ENCODE assay signal across 18 mouse cellular contexts in genomic region chr13:17030761-17031160, GRCm38 (mm10).
DNase-seq lines count a peak whose midpoint lies in the region; ATAC-seq lines count a peak whose summit lies in the region.
"Had no signal": no experiment of that assay in that cellular context is flagged by ENCODE, and none has a peak within 500 bp of the region (broad histone marks: within the 10 kb centered on the region; RNA-seq: fewer than 3 reads in every experiment).

No protein-coding gene starts in this region.

- peak; percentile 57 for DNase-seq in CD4-positive helper T cell, adult 2 months (ENCODE audit: low read depth, low spot score)
- DNase-seq in naive thymus-derived CD4-positive, alpha-beta T cell, adult 2 months (ENCODE audit: low read depth): peak; percentile 62
- peak; percentile 9 to 19 for DNase-seq in thymus, postnatal 36 days
- DNase-seq in gastrocnemius, adult 8-10 months (ENCODE audit: low spot score in 2 of 2): no peak
- DNase-seq in kidney, adult 9 months: no peak
- no peak for DNase-seq in layer of hippocampus, adult 9-11 months
- DNase-seq: adrenal gland, postnatal 14 days; cerebellum, adult 18-20 months; cerebellum, adult 9-11 months; cerebellum, postnatal 36 days; forebrain, postnatal 0 days; gastrocnemius, adult 2 months; gastrocnemius, postnatal 36 days; heart, adult 11 months; heart, postnatal 36 days had no signal

- ATAC-seq in CD4-positive, CD25-positive, alpha-beta regulatory T cell, adult 4 months: peak; percentile 71
- ATAC-seq: forebrain, embryonic 13.5 days; forebrain, postnatal 0 days; hindbrain, embryonic 16.5 days had no signal

Comparison
In these comparisons a context has a peak if more than half of its experiments do, and no peak if none do; other contexts are left out.
1. DNase-seq: peak in CD4-positive helper T cell, adult 2 months (single experiment), naive thymus-derived CD4-positive, alpha-beta T cell, adult 2 months (single experiment) and thymus, postnatal 36 days (2 of 2); none in gastrocnemius, adult 8-10 months (0 of 2), kidney, adult 9 months (single experiment) and layer of hippocampus, adult 9-11 months (single experiment).